16 mouse cellular contexts compared by ENCODE assay signal in the genomic region with DNA sequence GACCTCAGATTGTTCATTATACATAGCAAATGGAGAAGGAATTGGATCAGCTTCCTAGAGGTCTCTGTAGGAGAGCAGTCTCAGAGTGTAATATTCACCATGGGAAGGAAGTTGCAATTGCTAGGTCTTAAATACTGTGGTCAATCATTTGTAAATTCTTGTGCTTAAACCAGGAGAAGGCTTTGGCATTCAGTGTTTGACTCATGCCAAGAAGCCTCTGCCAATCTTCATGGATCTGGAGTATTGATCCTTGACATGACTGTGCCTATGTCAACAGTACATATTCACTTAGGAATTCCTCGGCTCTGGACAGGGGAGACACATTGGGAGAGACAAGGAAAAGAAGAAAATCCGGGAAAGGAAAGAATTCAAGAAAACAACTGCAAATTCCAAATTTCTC.
"Had no signal": no experiment of that assay in that cellular context is flagged by ENCODE, and none has a peak within 500 bp of the region (broad histone marks: within the 10 kb centered on the region; RNA-seq: fewer than 3 reads in every experiment).

No protein-coding gene starts in this region.

- ATAC-seq: liver, postnatal 0 days; lung, postnatal 0 days; midbrain, embryonic 13.5 days; midbrain, embryonic 15.5 days had no signal

- H3K27me3 ChIP-seq: lung, embryonic 15.5 days; megakaryocyte, embryonic 14.5 days; midbrain, embryonic 13.5 days; midbrain, embryonic 15.5 days; neural tube, embryonic 13.5 days; neural tube, embryonic 15.5 days; stomach, embryonic 15.5 days had no signal

- DNase-seq: liver, postnatal 0 days; lung, adult 2 months; lung, postnatal 14 days; lung, postnatal 36 days; right cerebral cortex, postnatal 14 days; thymus, adult 2 months; thymus, postnatal 25 days; thymus, postnatal 4 days had no signal
